Comparison of ENCODE assay signal across 8 mouse cellular contexts in genomic region chr6:86196034-86196433, GRCm38 (mm10). TPM values are rescaled to one million over a fixed set of nuclear protein-coding genes. Genes with fewer than 3 reads are reported as not detected.
DNase-seq lines count a peak whose midpoint lies in the region; ATAC-seq and TF ChIP-seq lines count a peak whose summit lies in the region.

No protein-coding gene starts in this region.

- ATAC-seq in kidney, postnatal 0 days (replicated peaks; ENCODE audit: low FRiP score, low read depth) = no peak
- ATAC-seq in hindbrain, embryonic 12.5 days (ENCODE audit: low FRiP score) = no peak
- ATAC-seq in midbrain, embryonic 14.5 days (ENCODE audit: low FRiP score, low TSS enrichment) = no peak

- peak overlapping the region; percentile 60 for H3K4me3 ChIP-seq in kidney, postnatal 0 days (replicated peaks; ENCODE audit: low read depth, low read length)
- peak overlapping the region; percentile 80 for H3K4me3 ChIP-seq in embryonic facial prominence, embryonic 10.5 days
- peak overlapping the region; percentile 68 for H3K4me3 ChIP-seq in hindbrain, embryonic 12.5 days
- peak overlapping the region; percentile 59 for H3K4me3 ChIP-seq in midbrain, embryonic 14.5 days (replicated peaks; ENCODE audit: low read depth, low read length)

- H3K27ac ChIP-seq in kidney, postnatal 0 days = no peak overlapping the region
- H3K27ac ChIP-seq in embryonic facial prominence, embryonic 10.5 days (replicated peaks) = no peak overlapping the region
- H3K27ac ChIP-seq in hindbrain, embryonic 12.5 days = no peak overlapping the region
- no peak overlapping the region for H3K27ac ChIP-seq in midbrain, embryonic 14.5 days (replicated peaks; ENCODE audit: low read depth, low read length)

- peak overlapping the region; percentile 87 for H3K4me2 ChIP-seq in kidney, postnatal 0 days (ENCODE audit: low read length)
- H3K4me2 ChIP-seq in hindbrain, embryonic 12.5 days (replicated peaks) = peak overlapping the region; percentile 97
- H3K4me2 ChIP-seq in midbrain, embryonic 14.5 days (ENCODE audit: low read length) = peak overlapping the region; percentile 94

- no peaks in the 10 kb centered on the region for H3K9me3 ChIP-seq in kidney, postnatal 0 days (replicated peaks; ENCODE audit: low read length)
- H3K9me3 ChIP-seq in embryonic facial prominence, embryonic 10.5 days = no peaks in the 10 kb centered on the region
- H3K9me3 ChIP-seq in hindbrain, embryonic 12.5 days (replicated peaks) = no peaks in the 10 kb centered on the region
- H3K9me3 ChIP-seq in midbrain, embryonic 14.5 days (ENCODE audit: control insufficient read depth, low read length) = no peaks in the 10 kb centered on the region

- no peak for DNase-seq in kidney, postnatal 0 days (ENCODE audit: low spot score)
- DNase-seq in kidney, postnatal 25 days = no peak
- peak; percentile 24 for DNase-seq in embryonic facial prominence, embryonic 10.5 days (ENCODE audit: low spot score)
- DNase-seq in midbrain, embryonic 14.5 days = peak; percentile 54
- DNase-seq in left cerebral cortex, adult 9 months (ENCODE audit: low spot score in 2 of 2) = no peak
- no peak for DNase-seq in thymus, postnatal 0 days (ENCODE audit: low spot score)
- DNase-seq in thymus, postnatal 10 days (ENCODE audit: low spot score in 2 of 2) = no peak

- H3K27me3 ChIP-seq in kidney, postnatal 0 days (ENCODE audit: insufficient read depth, low read length) = no peaks in the 10 kb centered on the region
- peaks cover 62% of the 10 kb centered on the region for H3K27me3 ChIP-seq in embryonic facial prominence, embryonic 10.5 days (replicated peaks; ENCODE audit: low read depth, poor library complexity, severe bottlenecking)
- peaks cover 48% of the 10 kb centered on the region for H3K27me3 ChIP-seq in hindbrain, embryonic 12.5 days
- peaks cover 14% of the 10 kb centered on the region for H3K27me3 ChIP-seq in midbrain, embryonic 14.5 days (ENCODE audit: control insufficient read depth, insufficient read depth, low read length)

- no peak for TF ChIP-seq CTCF in kidney, postnatal 0 days (IDR thresholded peaks at IDR 0.05; ENCODE audit: low read depth)

- H3K4me1 ChIP-seq in kidney, postnatal 0 days (replicated peaks; ENCODE audit: insufficient read depth, low read length) = no peaks in the 10 kb centered on the region
- peaks cover 41% of the 10 kb centered on the region for H3K4me1 ChIP-seq in embryonic facial prominence, embryonic 10.5 days
- H3K4me1 ChIP-seq in hindbrain, embryonic 12.5 days = peaks cover 9% of the 10 kb centered on the region; the same call in 1 of the 2 replicates
- H3K4me1 ChIP-seq in midbrain, embryonic 14.5 days (ENCODE audit: control insufficient read depth, insufficient read depth, low read length) = 0 out of 2 replicates have a peak, but pooled peaks cover 7% of the 10 kb centered on the region

- 4% methylated on average over 14 of the region's 14 CpGs for WGBS in kidney, postnatal 0 days
- 7% methylated on average over 14 of the region's 14 CpGs for WGBS in embryonic facial prominence, embryonic 10.5 days
- 5% methylated on average over 14 of the region's 14 CpGs for WGBS in hindbrain, embryonic 12.5 days
- 4% methylated on average over 14 of the region's 14 CpGs for WGBS in midbrain, embryonic 14.5 days

- H3K9ac ChIP-seq in kidney, postnatal 0 days (ENCODE audit: low read depth, low read length) = peak overlapping the region; percentile 62; the same call in 1 of the 2 replicates
- H3K9ac ChIP-seq in hindbrain, embryonic 12.5 days = peak overlapping the region; percentile 72; the same call in 1 of the 2 replicates
- no peak overlapping the region for H3K9ac ChIP-seq in midbrain, embryonic 14.5 days (replicated peaks; ENCODE audit: low read length)

- H3K36me3 ChIP-seq in kidney, postnatal 0 days (ENCODE audit: insufficient read depth, low read length) = no peaks in the 10 kb centered on the region
- no peaks in the 10 kb centered on the region for H3K36me3 ChIP-seq in embryonic facial prominence, embryonic 10.5 days (replicated peaks)
- no peaks in the 10 kb centered on the region for H3K36me3 ChIP-seq in hindbrain, embryonic 12.5 days
- no peaks in the 10 kb centered on the region for H3K36me3 ChIP-seq in midbrain, embryonic 14.5 days (ENCODE audit: control insufficient read depth, insufficient read depth, low read length)

RNA-seq across cellular contexts. Expression of gene Tgfa, which starts 1.0 kb away (rescaled TPM):
- polyA plus RNA-seq in kidney, postnatal 0 days (2015; fragmentation: Nextera tagmentation; extraction: Ambion mirVana) = 5.7 and 6.1 TPM in 2 replicates
- polyA plus RNA-seq in embryonic facial prominence, embryonic 10.5 days (2016; fragmentation: Nextera tagmentation; extraction: Ambion mirVana) = 2.1 and 2.4 TPM in 2 replicates
- 4.0 and 4.7 TPM in 2 replicates for polyA plus RNA-seq in hindbrain, embryonic 12.5 days (2016; fragmentation: Nextera tagmentation; extraction: Ambion mirVana)
- 8.6 and 9.7 TPM in 2 replicates for polyA plus RNA-seq in midbrain, embryonic 14.5 days (2014; fragmentation: Nextera tagmentation; extraction: Ambion mirVana)
- 0.32 and 0.40 TPM in 2 replicates for polyA plus RNA-seq in thymus, postnatal 0 days (2015; fragmentation: Nextera tagmentation; extraction: Ambion mirVana)

Comparison
In these comparisons a context has a peak if more than half of its experiments do, and no peak if none do; other contexts are left out.
1. DNase-seq: peak in embryonic facial prominence, embryonic 10.5 days (single experiment) and midbrain, embryonic 14.5 days (single experiment); none in kidney, postnatal 0 days (single experiment), kidney, postnatal 25 days (0 of 2), left cerebral cortex, adult 9 months (0 of 2), thymus, postnatal 0 days (single experiment) and thymus, postnatal 10 days (0 of 2).
2. Peak in every context shown above with its lines, with median percentiles within 50 percentile points of each other: H3K4me2 ChIP-seq and H3K4me3 ChIP-seq.